Mouse (Mus musculus): ENCODE measurements around the gene Syn2. TPM values are rescaled to one million over a fixed set of nuclear protein-coding genes. Genes with fewer than 3 reads are reported as not detected.
"Not testable (repeated sequence)": the region's sequence is repeated elsewhere in the genome, so short reads cannot be mapped to it uniquely, and the experiment has no call there.

The Syn2 gene
- polyA plus RNA-seq, 1 experiment from 2014 or later = 3.3 TPM

- H3K4me3 ChIP-seq (replicated peaks) = no peak overlapping the region
- no peak overlapping the region for H3K4me2 ChIP-seq (replicated peaks)
- H3K27ac ChIP-seq = no peak overlapping the region
- ATAC-seq = no peak
- no peaks in the 10 kb centered on the region for H3K9me3 ChIP-seq
- H3K36me3 ChIP-seq = no peaks in the 10 kb centered on the region
- 81% methylated on average over 9 of the region's 9 CpGs for WGBS
- H3K9ac ChIP-seq = no peak overlapping the region
- no peaks in the 10 kb centered on the region for H3K27me3 ChIP-seq (replicated peaks)
- H3K4me1 ChIP-seq (replicated peaks) = no peaks in the 10 kb centered on the region
Observed at GRCm38 (mm10) chr6:115238031-115239027, 103.6 kb downstream of the Syn2 start.

DNA sequence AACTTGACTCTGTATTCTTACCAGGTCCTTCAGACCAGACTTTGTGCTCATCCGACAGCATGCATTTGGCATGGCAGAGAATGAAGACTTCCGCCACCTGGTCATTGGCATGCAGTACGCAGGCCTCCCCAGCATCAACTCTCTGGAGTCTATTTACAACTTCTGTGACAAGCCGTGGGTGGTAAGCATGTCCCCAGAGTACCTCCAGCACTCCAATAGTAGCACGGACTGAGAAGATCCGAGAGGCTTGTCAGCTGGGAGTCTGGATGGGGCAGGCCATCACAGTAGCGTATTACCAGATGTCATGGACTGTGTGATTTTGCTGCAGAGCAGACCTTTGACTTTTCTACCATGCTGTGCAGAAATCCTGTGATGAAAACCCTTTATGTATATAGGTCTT lies 104.6 kb downstream of the Syn2 start:
- Histone ChIP-seq H3K27ac (no peak overlapping the region), H3K9ac (no peak overlapping the region), H3K27me3 (replicated peaks) (no peaks in the 10 kb centered on the region), H3K4me3 (replicated peaks) (no peak overlapping the region), H3K4me2 (replicated peaks) (no peak overlapping the region), H3K9me3 (no peaks in the 10 kb centered on the region), H3K36me3 (no peaks in the 10 kb centered on the region), H3K4me1 (replicated peaks) (no peaks in the 10 kb centered on the region)
- WGBS = 87% methylated on average over 7 of the region's 7 CpGs
- ATAC-seq = no peak

DNA sequence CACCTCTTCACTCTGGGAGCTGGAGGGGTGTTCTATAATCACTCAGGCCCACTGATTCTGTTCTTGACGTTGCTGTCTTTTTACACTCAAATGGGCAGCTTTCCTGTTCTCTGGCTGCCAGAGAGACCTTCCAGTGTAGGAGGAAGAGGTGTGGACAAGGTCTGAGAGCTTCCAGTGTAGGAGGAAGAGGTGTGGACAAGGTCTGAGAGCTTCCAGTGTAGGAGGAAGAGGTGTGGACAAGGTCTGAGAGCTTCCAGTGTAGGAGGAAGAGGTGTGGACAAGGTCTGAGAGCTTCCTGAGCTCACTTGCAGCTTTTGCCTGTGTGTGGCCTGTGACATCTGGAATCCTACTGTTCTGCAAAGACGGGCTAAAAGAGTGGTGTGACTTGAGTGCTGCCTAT lies 105.7 kb downstream of the Syn2 start:
- not testable (repeated sequence) for H3K4me1 ChIP-seq (replicated peaks); H3K9ac ChIP-seq; H3K36me3 ChIP-seq; H3K27ac ChIP-seq; H3K9me3 ChIP-seq; H3K4me2 ChIP-seq (replicated peaks); H3K27me3 ChIP-seq (replicated peaks); H3K4me3 ChIP-seq (replicated peaks); ATAC-seq
- WGBS = 40% methylated on average over 2 of the region's 2 CpGs

- Histone ChIP-seq H3K27ac (no peak overlapping the region), H3K36me3 (no peaks in the 10 kb centered on the region), H3K9me3 (no peaks in the 10 kb centered on the region), H3K4me3 (replicated peaks) (no peak overlapping the region), H3K4me2 (replicated peaks) (no peak overlapping the region), H3K27me3 (replicated peaks) (no peaks in the 10 kb centered on the region), H3K9ac (no peak overlapping the region), H3K4me1 (replicated peaks) (no peaks in the 10 kb centered on the region)
- no peak for ATAC-seq
- 56% methylated on average over 3 of the region's 3 CpGs for WGBS
Observed at GRCm38 (mm10) chr6:115241131-115241699, 106.5 kb downstream of the Syn2 start.

DNA sequence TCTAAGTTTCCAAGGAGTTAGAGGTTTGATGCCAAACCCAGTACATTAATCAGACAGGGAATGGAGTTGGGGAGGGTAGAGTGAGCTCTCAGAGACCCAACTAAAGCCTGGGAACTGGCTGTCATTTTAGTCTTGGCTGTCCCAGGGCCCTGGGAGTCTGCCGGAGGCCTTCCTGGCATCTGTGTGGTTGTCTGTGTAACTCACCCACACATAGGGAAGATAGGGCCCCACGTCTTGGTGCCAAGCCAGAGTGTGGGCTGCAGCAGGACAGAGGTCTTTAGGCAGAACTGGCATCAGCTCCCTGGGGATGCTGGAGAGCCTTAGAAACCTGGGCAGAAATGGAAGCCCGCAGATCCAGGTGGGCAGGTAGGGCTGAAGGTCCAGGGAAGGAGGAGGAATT lies 107.2 kb downstream of the Syn2 start:
- 85% methylated on average over 3 of the region's 3 CpGs for WGBS
- H3K9me3 ChIP-seq = no peaks in the 10 kb centered on the region
- H3K27ac ChIP-seq = no peak overlapping the region
- no peak overlapping the region for H3K4me2 ChIP-seq (replicated peaks)
- H3K4me1 ChIP-seq (replicated peaks) = no peaks in the 10 kb centered on the region
- ATAC-seq = no peak
- no peak overlapping the region for H3K4me3 ChIP-seq (replicated peaks)
- H3K9ac ChIP-seq = no peak overlapping the region
- H3K36me3 ChIP-seq = no peaks in the 10 kb centered on the region
- no peaks in the 10 kb centered on the region for H3K27me3 ChIP-seq (replicated peaks)

DNA sequence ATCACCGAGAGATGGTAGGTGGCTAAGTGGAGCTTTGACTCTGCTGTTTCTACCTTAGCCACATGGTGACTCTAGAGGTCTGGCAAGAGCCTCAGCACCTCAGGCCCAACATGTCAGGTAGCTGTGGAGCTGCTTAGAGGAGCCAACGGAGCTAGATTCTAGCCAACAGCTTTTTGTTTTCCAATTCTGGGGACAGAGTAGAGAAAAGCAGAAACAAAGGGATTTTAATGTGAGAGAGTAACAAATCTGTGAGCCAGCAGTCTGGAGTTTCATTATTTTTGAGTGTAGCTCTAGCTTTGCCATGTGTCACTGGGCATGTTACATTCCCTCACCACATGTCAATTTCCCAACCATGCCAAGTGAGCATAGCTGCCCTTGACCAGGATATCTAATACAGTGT lies 109.5 kb downstream of the Syn2 start:
- no peak overlapping the region for H3K4me3 ChIP-seq (replicated peaks)
- H3K27ac ChIP-seq = no peak overlapping the region
- H3K27me3 ChIP-seq (replicated peaks) = no peaks in the 10 kb centered on the region
- H3K4me2 ChIP-seq (replicated peaks) = no peak overlapping the region
- ATAC-seq = no peak
- H3K36me3 ChIP-seq = no peaks in the 10 kb centered on the region
- no peaks in the 10 kb centered on the region for H3K9me3 ChIP-seq
- WGBS = 59% methylated on average over 2 of the region's 2 CpGs
- no peak overlapping the region for H3K9ac ChIP-seq
- no peaks in the 10 kb centered on the region for H3K4me1 ChIP-seq (replicated peaks)

GRCm38 (mm10) chr6:115245500-115246058 lies 110.9 kb downstream of the Syn2 start:
- H3K4me3 ChIP-seq (replicated peaks) = no peak overlapping the region
- no peaks in the 10 kb centered on the region for H3K4me1 ChIP-seq (replicated peaks)
- WGBS = 86% methylated on average over 3 of the region's 3 CpGs
- no peak overlapping the region for H3K4me2 ChIP-seq (replicated peaks)
- H3K9me3 ChIP-seq = no peaks in the 10 kb centered on the region
- H3K27me3 ChIP-seq (replicated peaks) = no peaks in the 10 kb centered on the region
- no peak overlapping the region for H3K9ac ChIP-seq
- no peak for ATAC-seq
- no peaks in the 10 kb centered on the region for H3K36me3 ChIP-seq
- H3K27ac ChIP-seq = no peak overlapping the region

- 6% methylated on average over 13 of the region's 13 CpGs for WGBS
- peak; percentile 77 for ATAC-seq
- peak overlapping the region; percentile 1; the same call in 1 of the 2 replicates for H3K4me3 ChIP-seq (replicated peaks)
- no peak overlapping the region for H3K27ac ChIP-seq
- no peaks in the 10 kb centered on the region for H3K36me3 ChIP-seq
- no peak overlapping the region for H3K9ac ChIP-seq
- H3K4me1 ChIP-seq (replicated peaks) = peaks cover 12% of the 10 kb centered on the region
- no peaks in the 10 kb centered on the region for H3K27me3 ChIP-seq (replicated peaks)
- peak overlapping the region; percentile 58 for H3K4me2 ChIP-seq (replicated peaks)
- no peaks in the 10 kb centered on the region for H3K9me3 ChIP-seq
Observed at GRCm38 (mm10) chr6:115251531-115251985, 116.9 kb downstream of the Syn2 start.

- peak within 1 kb of the TSS; percentile 1; the same call in 1 of the 2 replicates for H3K4me3 ChIP-seq (replicated peaks)
- no peak within 1 kb of the TSS for H3K27ac ChIP-seq
- 41% methylated on average over 9 of the region's 10 CpGs for WGBS
- no peaks in the 10 kb centered on the region for H3K36me3 ChIP-seq
- H3K9me3 ChIP-seq = no peaks in the 10 kb centered on the region
- ATAC-seq = no peak
- H3K9ac ChIP-seq = no peak within 1 kb of the TSS
- peak within 1 kb of the TSS; percentile 58 for H3K4me2 ChIP-seq (replicated peaks)
- no peaks in the 10 kb centered on the region for H3K27me3 ChIP-seq (replicated peaks)
- peaks cover 12% of the 10 kb centered on the region for H3K4me1 ChIP-seq (replicated peaks)
Observed at GRCm38 (mm10) chr6:115252099-115252873, 117.6 kb downstream of the Syn2 start, which contains the start of gene Timp4. Gene Timp4, minus strand, starts transcription at chr6:115252205.

DNA sequence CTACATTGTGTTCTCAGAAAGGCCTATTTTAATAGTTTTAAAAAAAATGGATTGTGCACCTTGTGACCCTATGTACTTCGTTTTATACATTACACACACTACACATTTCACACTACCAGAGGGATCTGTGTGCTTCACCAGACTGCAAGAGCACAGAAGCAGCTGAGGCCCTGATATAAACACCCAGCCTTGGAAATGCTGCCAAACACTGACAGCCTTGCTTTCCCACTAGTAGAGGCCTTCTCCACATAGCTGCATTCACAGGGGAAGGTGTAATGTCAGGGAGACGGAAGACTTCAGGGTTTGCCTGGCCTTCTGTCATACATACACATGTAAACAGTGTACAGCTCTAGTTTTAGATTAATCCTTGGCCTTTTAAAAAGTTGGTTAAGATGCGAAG lies 120.5 kb downstream of the Syn2 start:
- Histone ChIP-seq H3K4me3 (replicated peaks) (no peak overlapping the region), H3K9ac (no peak overlapping the region), H3K4me2 (replicated peaks) (no peak overlapping the region), H3K27me3 (replicated peaks) (no peaks in the 10 kb centered on the region), H3K4me1 (replicated peaks) (peaks cover 12% of the 10 kb centered on the region), H3K9me3 (no peaks in the 10 kb centered on the region), H3K27ac (no peak overlapping the region), H3K36me3 (no peaks in the 10 kb centered on the region)
- ATAC-seq = no peak
- WGBS = 67% methylated on average over 3 of the region's 3 CpGs

GRCm38 (mm10) chr6:115260507-115260906 lies 125.8 kb downstream of the Syn2 start:
- Histone ChIP-seq H3K4me2 (replicated peaks) (no peak overlapping the region), H3K9me3 (no peaks in the 10 kb centered on the region), H3K27me3 (replicated peaks) (no peaks in the 10 kb centered on the region), H3K4me3 (replicated peaks) (no peak overlapping the region), H3K36me3 (no peaks in the 10 kb centered on the region), H3K9ac (no peak overlapping the region), H3K27ac (no peak overlapping the region), H3K4me1 (replicated peaks) (no peaks in the 10 kb centered on the region)
- no peak for ATAC-seq
- WGBS = 63% methylated on average over 3 of the region's 3 CpGs

GRCm38 (mm10) chr6:115266791-115267190 lies 132.1 kb downstream of the Syn2 start:
- H3K4me3 ChIP-seq (replicated peaks) = no peak overlapping the region
- no peak for ATAC-seq
- H3K27me3 ChIP-seq (replicated peaks) = no peaks in the 10 kb centered on the region
- no peaks in the 10 kb centered on the region for H3K9me3 ChIP-seq
- WGBS = 76% methylated on average over 5 of the region's 5 CpGs
- peaks cover 6% of the 10 kb centered on the region; the same call in 1 of the 2 replicates for H3K4me1 ChIP-seq (replicated peaks)
- no peak overlapping the region for H3K27ac ChIP-seq
- no peaks in the 10 kb centered on the region for H3K36me3 ChIP-seq
- H3K4me2 ChIP-seq (replicated peaks) = no peak overlapping the region
- H3K9ac ChIP-seq = no peak overlapping the region

Measured in intestine, embryonic 15.5 days (tissue).